Mouse (Mus musculus) testis, adult 2 months (tissue): ENCODE measurements around the gene 9330182O14Rik. TPM values are rescaled to one million over a fixed set of nuclear protein-coding genes. Genes with fewer than 3 reads are reported as not detected.
A peak's percentile ranks its signal among the peaks of the same experiment; 100 is the strongest.

Source experiments
- H3K27ac ChIP-seq: fragments of 200-500 bp; 2 replicates; pipeline ENCODE4 v1.5.1; 2012; ENCODE audit warnings: low read depth, low read length; ENCODE audit not compliant: control insufficient read depth, insufficient read depth
- H3K27me3 ChIP-seq: fragments of 200-500 bp; 2 replicates; pipeline ENCODE4 v1.6.1; 2012; ENCODE audit warnings: mild to moderate bottlenecking, low read length, moderate library complexity; ENCODE audit not compliant: control insufficient read depth, insufficient read depth
- H3K36me3 ChIP-seq: fragments of 200-500 bp; 2 replicates; pipeline ENCODE4 v1.6.1; 2012; ENCODE audit warnings: mild to moderate bottlenecking, low read length; ENCODE audit not compliant: control insufficient read depth, insufficient read depth
- H3K4me1 ChIP-seq: fragments of 200-500 bp; 2 replicates; pipeline ENCODE4 v1.6.1; 2012; ENCODE audit warnings: low read length; ENCODE audit not compliant: control insufficient read depth, insufficient read depth
- H3K4me3 ChIP-seq: fragments of 200-500 bp; 2 replicates; pipeline ENCODE4 v1.5.1; 2012; ENCODE audit warnings: low read depth, mild to moderate bottlenecking, low read length, moderate library complexity, mixed read lengths; ENCODE audit not compliant: control insufficient read depth
- CTCF ChIP-seq: fragments of 200-500 bp; IDR thresholded peaks from 2 replicates; pipeline ENCODE4 v1.5.1; 2012; ENCODE audit warnings: low read depth, mild to moderate bottlenecking, inconsistent platforms, low read length, moderate library complexity; ENCODE audit not compliant: control insufficient read depth, insufficient read depth, insufficient replicate concordance
- POLR2A ChIP-seq: fragments of 200-500 bp; IDR thresholded peaks from 2 replicates; pipeline ENCODE4 v1.6.1; 2012; ENCODE audit warnings: low read depth, mild to moderate bottlenecking, inconsistent platforms, low read length, moderate library complexity; ENCODE audit not compliant: control insufficient read depth
- polyA plus RNA-seq: library from polyadenylated mRNA; depleted of rRNA; stranded (reverse); fragments of >200 nt; gene quantifications from 2 replicates; pipeline ENCODE4 v1.2.3, GENCODE M21; 2012

The 9330182O14Rik gene
- polyA plus RNA-seq, 1 experiment, result 0.86 TPM

DNA sequence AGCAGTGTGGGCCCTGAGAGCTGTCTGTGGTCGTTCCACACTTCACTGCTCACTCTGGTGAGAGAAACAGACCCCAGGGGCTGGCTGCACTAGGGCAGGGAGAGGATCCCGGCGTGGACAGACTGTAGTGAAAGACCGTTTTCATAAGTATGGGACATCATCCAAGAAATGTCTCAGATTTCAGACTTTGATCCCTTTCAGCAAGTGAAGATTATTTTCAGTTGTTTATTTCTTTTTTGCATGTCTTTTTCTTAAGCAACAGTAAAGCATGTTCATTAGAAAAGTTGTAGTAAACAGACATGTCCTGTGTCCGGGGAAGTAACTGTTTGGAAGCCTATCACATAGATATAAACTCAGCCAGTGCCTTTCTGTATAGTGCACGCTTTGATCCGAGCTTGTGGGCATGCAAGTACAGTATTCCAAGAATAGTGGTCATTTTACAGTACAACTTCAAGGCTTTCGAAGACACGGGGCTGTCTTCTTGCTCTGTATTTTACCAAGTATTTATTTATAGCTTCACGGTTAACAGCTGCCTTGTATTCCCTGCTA, 34.0 kb downstream of the 9330182O14Rik start:
- H3K27me3 ChIP-seq, result no peaks in the 10 kb centered on the region
- H3K4me1 ChIP-seq, result peaks cover 4% of the 10 kb centered on the region; the same call in 1 of the 2 replicates
- TF ChIP-seq CTCF (no peak), POLR2A (no peak)
- no peak overlapping the region for H3K4me3 ChIP-seq
- no peak overlapping the region for H3K27ac ChIP-seq
- no peaks in the 10 kb centered on the region for H3K36me3 ChIP-seq

DNA sequence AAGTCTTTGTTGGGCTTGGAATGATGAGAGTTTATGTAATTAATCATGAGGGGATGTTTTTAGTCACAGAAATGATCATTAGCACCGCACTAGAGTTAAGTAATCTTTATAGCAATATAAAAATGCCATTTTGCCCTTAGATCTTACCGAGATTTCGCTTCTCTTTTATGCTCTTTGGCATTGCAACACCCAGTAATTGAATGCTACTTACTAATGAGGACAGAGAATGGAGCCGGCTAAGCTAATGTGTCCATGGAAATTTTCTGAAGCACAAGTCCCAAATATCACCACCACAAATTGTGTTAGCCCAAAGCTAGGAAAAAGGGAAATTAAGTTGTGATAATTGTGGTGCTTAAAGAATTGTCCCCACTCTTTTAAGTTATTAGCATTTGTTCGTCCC, 34.9 kb downstream of the 9330182O14Rik start:
- no peak overlapping the region for H3K4me3 ChIP-seq
- no peak for TF ChIP-seq POLR2A
- no peak for TF ChIP-seq CTCF
- H3K27me3 ChIP-seq, result no peaks in the 10 kb centered on the region
- H3K27ac ChIP-seq, result no peak overlapping the region
- no peaks in the 10 kb centered on the region for H3K36me3 ChIP-seq
- peaks cover 4% of the 10 kb centered on the region; the same call in 1 of the 2 replicates for H3K4me1 ChIP-seq

DNA sequence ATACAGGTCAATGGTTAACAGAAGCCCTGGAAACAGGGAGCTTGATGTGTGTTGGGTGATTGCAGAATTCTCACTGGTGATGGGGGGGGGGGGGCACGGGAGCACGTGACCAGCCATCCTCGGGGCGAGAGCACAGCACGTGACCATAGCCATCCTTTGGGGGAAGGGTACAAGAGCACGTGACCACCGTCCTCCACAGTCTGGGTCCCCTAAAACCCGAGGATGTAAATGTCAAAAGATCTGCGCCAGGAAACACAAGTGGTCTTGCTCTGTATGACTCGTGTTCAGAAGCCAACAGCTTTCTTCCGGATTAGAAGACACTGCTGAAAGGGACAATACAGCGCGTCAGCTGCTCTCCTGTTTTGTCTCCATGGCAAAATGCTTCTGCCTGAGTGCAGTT, 35.5 kb downstream of the 9330182O14Rik start:
- H3K4me3 ChIP-seq, result peak overlapping the region; percentile 44
- no peak overlapping the region for H3K27ac ChIP-seq
- TF ChIP-seq CTCF (no peak), POLR2A (no peak)
- peaks cover 4% of the 10 kb centered on the region; the same call in 1 of the 2 replicates for H3K4me1 ChIP-seq
- H3K27me3 ChIP-seq, result no peaks in the 10 kb centered on the region
- no peaks in the 10 kb centered on the region for H3K36me3 ChIP-seq

DNA sequence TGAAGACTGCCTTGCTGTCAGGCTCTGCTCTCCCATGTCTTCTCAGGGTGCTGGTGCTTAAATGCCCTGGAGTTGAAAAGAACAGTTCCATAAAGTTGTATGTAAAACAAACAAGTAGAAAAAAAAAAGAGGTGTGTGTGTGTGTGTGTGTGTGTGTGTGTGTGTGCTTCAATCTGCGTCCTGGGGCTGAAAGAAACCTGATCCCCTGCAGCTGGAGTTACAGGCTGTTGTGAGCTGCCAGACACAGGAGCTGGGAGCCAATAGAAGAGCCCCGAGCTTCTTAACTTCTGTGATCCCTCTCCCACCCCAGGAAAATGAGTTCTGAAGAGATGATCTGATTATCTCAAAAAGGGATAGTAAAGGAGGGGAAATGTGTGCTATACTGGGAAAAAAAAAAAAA, 45.3 kb downstream of the 9330182O14Rik start:
- no peak overlapping the region for H3K4me3 ChIP-seq

DNA sequence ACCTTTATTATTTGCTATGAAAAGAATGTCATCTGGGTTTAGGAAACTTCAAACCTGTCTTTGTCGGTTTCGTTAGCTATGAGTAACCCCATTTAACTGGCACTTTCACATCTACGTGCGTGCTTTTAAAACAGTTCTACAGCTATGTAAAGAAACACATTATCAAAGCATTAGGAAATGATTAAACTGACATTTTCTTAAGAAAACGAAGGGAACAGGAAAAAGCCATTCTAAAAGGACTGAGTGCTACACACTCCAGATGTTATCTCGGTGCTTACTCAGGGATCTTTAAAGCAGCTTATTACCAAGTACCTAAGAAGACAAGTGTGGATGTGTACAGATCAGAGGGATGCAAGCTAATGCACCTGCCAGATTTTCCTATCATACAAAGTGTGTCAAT, 52.9 kb downstream of the 9330182O14Rik start:
- H3K27ac ChIP-seq, result no peak overlapping the region
- H3K4me1 ChIP-seq, result no peaks in the 10 kb centered on the region
- no peaks in the 10 kb centered on the region for H3K36me3 ChIP-seq
- TF ChIP-seq CTCF (no peak), POLR2A (no peak)
- H3K4me3 ChIP-seq, result no peak overlapping the region
- no peaks in the 10 kb centered on the region for H3K27me3 ChIP-seq

More for the DNA sequence above, 45.3 kb downstream of the 9330182O14Rik start:
- Histone ChIP-seq H3K4me1 (peaks cover 4% of the 10 kb centered on the region), H3K27ac (no peak overlapping the region), H3K27me3 (no peaks in the 10 kb centered on the region), H3K36me3 (no peaks in the 10 kb centered on the region)
- no peak for TF ChIP-seq POLR2A
- TF ChIP-seq CTCF, result no peak
